Mouse (Mus musculus) forebrain, embryonic 12.5 days (tissue): Measurements from ENCODE around the gene Qser1. TPM values are rescaled to one million over a fixed set of nuclear protein-coding genes. Genes with fewer than 3 reads are reported as not detected.
"Not testable (repeated sequence)": the region's sequence is repeated elsewhere in the genome, so short reads cannot be mapped to it uniquely, and the experiment has no call there.

Source experiments
- ATAC-seq: fragments of 200-750 bp; cut with Nextera tagmentation; 2 replicates; pipeline ENCODE4 v1.8.0; 2017; ENCODE audit warnings: moderate TSS enrichment; ENCODE audit not compliant: low FRiP score
- H3K27ac ChIP-seq: fragments of 300-500 bp; sonication (generic); 2 replicates; pipeline ENCODE4 v1.5.1; 2016; ENCODE audit warnings: mild to moderate bottlenecking
- H3K27me3 ChIP-seq: fragments of 300-500 bp; sonication (generic); 2 replicates; pipeline ENCODE4 v1.6.1; 2016; ENCODE audit warnings: mild to moderate bottlenecking
- H3K36me3 ChIP-seq: fragments of 300-500 bp; sonication (generic); replicated peaks from 2 replicates; pipeline ENCODE4 v1.6.1; 2016; ENCODE audit warnings: mild to moderate bottlenecking
- H3K4me1 ChIP-seq: fragments of 300-500 bp; sonication (generic); 2 replicates; pipeline ENCODE4 v1.6.1; 2016
- H3K4me2 ChIP-seq: fragments of 300-500 bp; sonication (generic); 2 replicates; pipeline ENCODE4 v1.6.1; 2016; ENCODE audit warnings: mild to moderate bottlenecking, moderate library complexity
- H3K4me3 ChIP-seq: fragments of 300-500 bp; sonication (generic); replicated peaks from 2 replicates; pipeline ENCODE4 v1.5.1; 2016; ENCODE audit warnings: mild to moderate bottlenecking
- H3K9ac ChIP-seq: fragments of 300-500 bp; sonication (generic); 2 replicates; pipeline ENCODE4 v1.6.1; 2016; ENCODE audit warnings: mild to moderate bottlenecking
- H3K9me3 ChIP-seq: fragments of 300-500 bp; sonication (generic); 2 replicates; pipeline ENCODE4 v1.6.1; 2016
- WGBS: fragments of 180-500 bp; shearing (Covaris S2); methylation state at CpG from one replicate; pipeline ENCODE4 v1.1.7; 2016; 5-methylcytosine and 5-hydroxymethylcytosine counted together
- polyA plus RNA-seq: library from polyadenylated mRNA; unstranded; fragments of >200 nt; fragmentation: Nextera tagmentation; extraction: Ambion mirVana; gene quantifications from 2 replicates; pipeline ENCODE4 v1.2.1, GENCODE M21; 2016

Qser1 gene
- 15.5 and 15.6 TPM in 2 replicates for polyA plus RNA-seq

GRCm38 (mm10) chr2:104816371-104816827 is at the start of gene Qser1:
Gene Qser1 (minus strand): TSS chr2:104816760.
- peak; percentile 78 for ATAC-seq
- Histone ChIP-seq H3K27ac (peak within 1 kb of the TSS; percentile 99), H3K36me3 (no peaks in the 10 kb centered on the region), H3K4me1 (peaks cover 25% of the 10 kb centered on the region), H3K4me3 (peak within 1 kb of the TSS; percentile 98), H3K9me3 (no peaks in the 10 kb centered on the region), H3K4me2 (peak within 1 kb of the TSS; percentile 65), H3K9ac (peak within 1 kb of the TSS; percentile 99), H3K27me3 (no peaks in the 10 kb centered on the region)
- 0% methylated on average over 33 of the region's 50 CpGs for WGBS

GRCm38 (mm10) chr2:104864176-104864860 is 47.8 kb upstream of the Qser1 start:
- H3K4me3 ChIP-seq, result no peak overlapping the region
- H3K27ac ChIP-seq, result no peak overlapping the region
- H3K36me3 ChIP-seq, result no peaks in the 10 kb centered on the region
- 92% methylated on average over 4 of the region's 4 CpGs for WGBS
- H3K4me1 ChIP-seq, result no peaks in the 10 kb centered on the region
- H3K9ac ChIP-seq, result no peak overlapping the region
- no peak overlapping the region for H3K4me2 ChIP-seq
- ATAC-seq, result no peak
- no peaks in the 10 kb centered on the region for H3K27me3 ChIP-seq
- H3K9me3 ChIP-seq, result no peaks in the 10 kb centered on the region

- no peak overlapping the region for H3K4me2 ChIP-seq
- H3K36me3 ChIP-seq, result no peaks in the 10 kb centered on the region
- no peak overlapping the region for H3K27ac ChIP-seq
- 88% methylated on average over 10 of the region's 10 CpGs for WGBS
- H3K4me1 ChIP-seq, result no peaks in the 10 kb centered on the region
- H3K27me3 ChIP-seq, result no peaks in the 10 kb centered on the region
- no peak overlapping the region for H3K4me3 ChIP-seq
- H3K9ac ChIP-seq, result no peak overlapping the region
- ATAC-seq, result no peak
- no peaks in the 10 kb centered on the region for H3K9me3 ChIP-seq
These were observed 43.9 kb upstream of the Qser1 start for GRCm38 (mm10) chr2:104860426-104860825.

GRCm38 (mm10) chr2:104859060-104859459 is 42.5 kb upstream of the Qser1 start:
- Histone ChIP-seq H3K36me3 (no peaks in the 10 kb centered on the region), H3K4me1 (no peaks in the 10 kb centered on the region), H3K27ac (no peak overlapping the region), H3K4me2 (no peak overlapping the region), H3K27me3 (no peaks in the 10 kb centered on the region), H3K4me3 (no peak overlapping the region), H3K9ac (no peak overlapping the region), H3K9me3 (no peaks in the 10 kb centered on the region)
- 84% methylated on average over 5 of the region's 5 CpGs for WGBS
- ATAC-seq, result no peak

- 93% methylated on average over 3 of the region's 3 CpGs for WGBS
- H3K4me2 ChIP-seq, H3K36me3 ChIP-seq, H3K4me1 ChIP-seq, ATAC-seq, H3K4me3 ChIP-seq, H3K9ac ChIP-seq, H3K27me3 ChIP-seq, H3K27ac ChIP-seq, H3K9me3 ChIP-seq: not testable (repeated sequence)
These were observed 41.5 kb upstream of the Qser1 start for GRCm38 (mm10) chr2:104858083-104858482.

- 74% methylated on average over 1 of the region's 1 CpGs for WGBS
These were observed 39.7 kb upstream of the Qser1 start for GRCm38 (mm10) chr2:104856218-104856617.

GRCm38 (mm10) chr2:104855732-104856131 is 39.2 kb upstream of the Qser1 start:
- Histone ChIP-seq H3K4me2 (no peak overlapping the region), H3K4me3 (no peak overlapping the region), H3K36me3 (no peaks in the 10 kb centered on the region), H3K27ac (no peak overlapping the region), H3K4me1 (peaks cover 3% of the 10 kb centered on the region; the same call in 1 of the 2 replicates), H3K9me3 (no peaks in the 10 kb centered on the region), H3K27me3 (peaks cover 6% of the 10 kb centered on the region; the same call in 1 of the 2 replicates), H3K9ac (no peak overlapping the region)
- ATAC-seq, result no peak
- whole genome bisulfite sequencing, result 17% methylated on average over 3 of the region's 3 CpGs

More at GRCm38 (mm10) chr2:104856218-104856617, 39.7 kb upstream of the Qser1 start:
- H3K4me1 ChIP-seq, result peaks cover 3% of the 10 kb centered on the region; the same call in 1 of the 2 replicates
- H3K36me3 ChIP-seq, result no peaks in the 10 kb centered on the region
- H3K9ac ChIP-seq, result no peak overlapping the region
- no peak overlapping the region for H3K4me2 ChIP-seq
- ATAC-seq, result no peak
- H3K9me3 ChIP-seq, result no peaks in the 10 kb centered on the region
- no peak overlapping the region for H3K27ac ChIP-seq
- H3K27me3 ChIP-seq, result peaks cover 4% of the 10 kb centered on the region; the same call in 1 of the 2 replicates
- H3K4me3 ChIP-seq, result no peak overlapping the region

- Histone ChIP-seq H3K27me3 (peaks cover 6% of the 10 kb centered on the region; the same call in 1 of the 2 replicates), H3K36me3 (no peaks in the 10 kb centered on the region), H3K9ac (no peak overlapping the region), H3K4me1 (peaks cover 3% of the 10 kb centered on the region), H3K9me3 (no peaks in the 10 kb centered on the region), H3K27ac (no peak overlapping the region), H3K4me2 (no peak overlapping the region), H3K4me3 (no peak overlapping the region)
- 75% methylated on average over 1 of the region's 1 CpGs for WGBS
- ATAC-seq, result no peak
These were observed 38.3 kb upstream of the Qser1 start for GRCm38 (mm10) chr2:104854836-104855235.

- Histone ChIP-seq H3K4me2 (no peak overlapping the region), H3K9me3 (no peaks in the 10 kb centered on the region), H3K4me1 (peaks cover 12% of the 10 kb centered on the region), H3K9ac (no peak overlapping the region), H3K27me3 (peaks cover 27% of the 10 kb centered on the region), H3K27ac (no peak overlapping the region), H3K4me3 (no peak overlapping the region), H3K36me3 (no peaks in the 10 kb centered on the region)
- ATAC-seq, result no peak
- 92% methylated on average over 7 of the region's 7 CpGs for WGBS
These were observed 36.0 kb upstream of the Qser1 start for GRCm38 (mm10) chr2:104852546-104852945.

GRCm38 (mm10) chr2:104851686-104852085 is 35.1 kb upstream of the Qser1 start:
- H3K36me3 ChIP-seq, result no peaks in the 10 kb centered on the region
- no peak overlapping the region for H3K27ac ChIP-seq
- no peak for ATAC-seq
- no peak overlapping the region for H3K4me2 ChIP-seq
- H3K9ac ChIP-seq, result no peak overlapping the region
- 24% methylated on average over 5 of the region's 5 CpGs for WGBS
- no peak overlapping the region for H3K4me3 ChIP-seq
- H3K4me1 ChIP-seq, result peaks cover 12% of the 10 kb centered on the region
- H3K9me3 ChIP-seq, result no peaks in the 10 kb centered on the region
- H3K27me3 ChIP-seq, result peaks cover 27% of the 10 kb centered on the region

GRCm38 (mm10) chr2:104849991-104850359 is 33.4 kb upstream of the Qser1 start:
- peak overlapping the region; percentile 98 for H3K4me2 ChIP-seq
- H3K27ac ChIP-seq, result no peak overlapping the region
- ATAC-seq, result no peak
- H3K27me3 ChIP-seq, result peaks cover 27% of the 10 kb centered on the region
- peak overlapping the region; percentile 57 for H3K4me3 ChIP-seq
- WGBS, result 75% methylated on average over 3 of the region's 3 CpGs
- H3K9me3 ChIP-seq, result no peaks in the 10 kb centered on the region
- H3K36me3 ChIP-seq, result no peaks in the 10 kb centered on the region
- H3K9ac ChIP-seq, result no peak overlapping the region; the same call in 1 of the 2 replicates
- H3K4me1 ChIP-seq, result peaks cover 12% of the 10 kb centered on the region

- Histone ChIP-seq H3K4me1 (peaks cover 12% of the 10 kb centered on the region), H3K4me3 (peak within 1 kb of the TSS; percentile 57), H3K4me2 (peak within 1 kb of the TSS; percentile 98), H3K9me3 (no peaks in the 10 kb centered on the region), H3K9ac (peak within 1 kb of the TSS; percentile 61), H3K36me3 (no peaks in the 10 kb centered on the region), H3K27ac (no peak within 1 kb of the TSS), H3K27me3 (peaks cover 27% of the 10 kb centered on the region)
- ATAC-seq, result peak; percentile 85
- under 1% methylated on average over 61 of the region's 62 CpGs for WGBS
These were observed 32.9 kb upstream of the Qser1 start, which contains the start of gene Prrg4 for GRCm38 (mm10) chr2:104849276-104849990. Gene Prrg4 (minus strand): TSS chr2:104849876.
